In the genomic region with DNA sequence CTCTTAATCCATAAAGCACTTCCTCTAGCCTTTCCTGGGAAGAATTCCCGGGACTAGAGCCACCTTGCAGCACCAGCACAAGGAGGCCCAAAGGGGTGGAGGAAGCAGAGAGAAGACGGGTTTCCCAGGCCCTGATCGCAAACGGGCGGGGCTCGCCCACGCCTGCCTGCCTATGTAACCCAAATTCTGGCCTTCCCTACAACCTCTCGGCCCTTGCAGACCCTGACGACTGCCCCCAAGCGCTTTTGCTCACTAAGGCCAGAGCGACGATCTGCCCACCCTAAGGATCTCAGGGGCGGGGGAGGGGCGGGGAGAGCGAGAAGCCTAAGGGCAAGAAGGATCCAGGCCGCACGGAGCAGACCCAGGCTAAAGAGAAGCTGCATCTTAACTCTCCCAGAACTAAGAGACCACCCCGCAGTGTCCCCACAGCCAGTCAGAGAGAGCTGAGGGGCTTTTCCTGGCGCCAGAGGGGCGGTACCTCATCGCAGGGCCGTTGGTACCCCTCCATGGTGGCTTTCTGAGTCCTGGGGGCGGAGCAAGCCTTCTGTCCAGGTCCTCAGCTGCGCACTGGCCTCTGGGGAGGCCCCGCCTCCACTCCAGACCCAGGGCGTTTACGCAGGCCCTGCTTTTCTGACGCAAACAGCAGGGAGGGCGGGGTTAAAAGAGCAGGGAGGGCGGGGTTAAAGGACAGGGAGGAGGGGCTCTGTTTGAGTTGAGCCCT, we compare ENCODE assay signal across 8 mouse cellular contexts. TPM values are rescaled to one million over a fixed set of nuclear protein-coding genes. Genes with fewer than 3 reads are reported as not detected.
DNase-seq lines count a peak whose midpoint lies in the region; ATAC-seq and TF ChIP-seq lines count a peak whose summit lies in the region.

Gene Dynlt3, minus strand, starts transcription at position 613 of the 721 bp plus-strand sequence.

- 12% methylated on average over 29 of the region's 30 CpGs for WGBS in forebrain, embryonic 12.5 days
- 11% methylated on average over 30 of the region's 30 CpGs for WGBS in heart, postnatal 0 days
- 11% methylated on average over 30 of the region's 30 CpGs for WGBS in neural tube, embryonic 15.5 days

- peak; percentile 99 for ATAC-seq in forebrain, embryonic 12.5 days (ENCODE audit: low FRiP score)
- peak; percentile 99 for ATAC-seq in heart, postnatal 0 days (ENCODE audit: insufficient read depth, low read depth)
- peak; percentile 98 for ATAC-seq in neural tube, embryonic 15.5 days (ENCODE audit: low FRiP score)

- peak within 1 kb of the TSS; percentile 70 for H3K4me3 ChIP-seq in E14TG2a.4 (replicated peaks; ENCODE audit: low read length)
- peak within 1 kb of the TSS; percentile 48 for H3K4me3 ChIP-seq in forebrain, embryonic 12.5 days (replicated peaks)
- peak within 1 kb of the TSS; percentile 54 for H3K4me3 ChIP-seq in heart, postnatal 0 days (ENCODE audit: low read depth, low read length)
- H3K4me3 ChIP-seq in neural tube, embryonic 15.5 days (replicated peaks), result peak within 1 kb of the TSS; percentile 48

- H3K4me1 ChIP-seq in E14TG2a.4 (replicated peaks; ENCODE audit: low read depth, low read length), result no peaks in the 10 kb centered on the region
- no peaks in the 10 kb centered on the region for H3K4me1 ChIP-seq in forebrain, embryonic 12.5 days
- H3K4me1 ChIP-seq in heart, postnatal 0 days (ENCODE audit: control insufficient read depth, insufficient read depth), result 0 out of 2 replicates have a peak, but pooled peaks cover 2% of the 10 kb centered on the region
- H3K4me1 ChIP-seq in neural tube, embryonic 15.5 days, result no peaks in the 10 kb centered on the region

- H3K9ac ChIP-seq in forebrain, embryonic 12.5 days, result peak within 1 kb of the TSS; percentile 58
- peak within 1 kb of the TSS; percentile 66 for H3K9ac ChIP-seq in heart, postnatal 0 days (replicated peaks; ENCODE audit: low read depth, low read length)
- H3K9ac ChIP-seq in neural tube, embryonic 15.5 days (replicated peaks), result peak within 1 kb of the TSS; percentile 53

- no peaks in the 10 kb centered on the region for H3K36me3 ChIP-seq in E14TG2a.4 (ENCODE audit: insufficient read depth, low read length)
- no peaks in the 10 kb centered on the region for H3K36me3 ChIP-seq in forebrain, embryonic 12.5 days (replicated peaks)
- H3K36me3 ChIP-seq in heart, postnatal 0 days (replicated peaks; ENCODE audit: control insufficient read depth, insufficient read depth, low read length), result no peaks in the 10 kb centered on the region
- H3K36me3 ChIP-seq in neural tube, embryonic 15.5 days, result no peaks in the 10 kb centered on the region

- peak; percentile 59 for DNase-seq in c-Kit-positive CD71-positive TER-119-negative erythroid progenitor cells, embryonic 14.5 days (ENCODE audit: low read depth)
- peak; percentile 69 for DNase-seq in heart, postnatal 0 days (ENCODE audit: low spot score)
- peak; percentile 83 to 91 for DNase-seq in kidney, postnatal 4 days
- DNase-seq in lung, adult 18-20 months, result peak; percentile 83 to 89
- DNase-seq in testis, postnatal 14 days (ENCODE audit: low spot score), result peak; percentile 78

- H3K4me2 ChIP-seq in forebrain, embryonic 12.5 days, result peak within 1 kb of the TSS; percentile 51
- H3K4me2 ChIP-seq in heart, postnatal 0 days (ENCODE audit: low read depth, low read length), result peak within 1 kb of the TSS; percentile 59
- peak within 1 kb of the TSS; percentile 56 for H3K4me2 ChIP-seq in neural tube, embryonic 15.5 days

- peak within 1 kb of the TSS; percentile 84 for H3K27ac ChIP-seq in forebrain, embryonic 12.5 days
- H3K27ac ChIP-seq in heart, postnatal 0 days (ENCODE audit: low read depth), result peak within 1 kb of the TSS; percentile 72
- H3K27ac ChIP-seq in neural tube, embryonic 15.5 days (replicated peaks), result peak within 1 kb of the TSS; percentile 79

- no peaks in the 10 kb centered on the region for H3K27me3 ChIP-seq in E14TG2a.4 (ENCODE audit: insufficient read depth, low read length)
- H3K27me3 ChIP-seq in forebrain, embryonic 12.5 days, result no peaks in the 10 kb centered on the region
- H3K27me3 ChIP-seq in heart, postnatal 0 days (ENCODE audit: control insufficient read depth, insufficient read depth, low read length), result no peaks in the 10 kb centered on the region
- H3K27me3 ChIP-seq in neural tube, embryonic 15.5 days (replicated peaks), result no peaks in the 10 kb centered on the region

- H3K9me3 ChIP-seq in E14TG2a.4 (ENCODE audit: low read length), result no peaks in the 10 kb centered on the region
- H3K9me3 ChIP-seq in forebrain, embryonic 12.5 days, result no peaks in the 10 kb centered on the region
- H3K9me3 ChIP-seq in heart, postnatal 0 days (replicated peaks; ENCODE audit: control insufficient read depth, low read length), result no peaks in the 10 kb centered on the region
- H3K9me3 ChIP-seq in neural tube, embryonic 15.5 days (replicated peaks), result no peaks in the 10 kb centered on the region

- TF ChIP-seq EP300 in heart, postnatal 0 days (IDR thresholded peaks at IDR 0.05; ENCODE audit: low read depth), result no peak

- no peak for TF ChIP-seq CTCF in E14TG2a.4 (conservative IDR thresholded peaks at IDR 0.05; ENCODE audit: low read length)
- TF ChIP-seq CTCF in heart, postnatal 0 days (IDR thresholded peaks at IDR 0.05; ENCODE audit: low read depth), result no peak

RNA-seq across cellular contexts. Expression of gene Dynlt3, which starts in this region (rescaled TPM):
- 29.2 and 29.4 TPM in 2 replicates for polyA plus RNA-seq in forebrain, embryonic 12.5 days (2016; fragmentation: Nextera tagmentation; extraction: Ambion mirVana)
- 45.6 and 49.5 TPM in 2 replicates for total RNA-seq in heart, postnatal 0 days (2014; rRNA removed; ENCODE audit: low replicate concordance)
- polyA plus RNA-seq in heart, postnatal 0 days (2015; fragmentation: Nextera tagmentation; extraction: Ambion mirVana), result 59.4 and 61.5 TPM in 2 replicates
- polyA plus RNA-seq in neural tube, embryonic 15.5 days (2015; fragmentation: Nextera tagmentation; extraction: Ambion mirVana), result 51.9 and 57.8 TPM in 2 replicates

Comparison
In these comparisons a context has a peak if more than half of its experiments do, and no peak if none do; other contexts are left out.
1. Peak in every context shown above with its lines: DNase-seq, ATAC-seq, H3K4me3 ChIP-seq and H3K27ac ChIP-seq.